Mouse (Mus musculus) testis, adult 2 months (tissue): Measurements from ENCODE around the gene Sh2d1b1.

ENCODE experiments used
- CTCF ChIP-seq: fragments of 200-500 bp; IDR thresholded peaks from 2 replicates; pipeline ENCODE4 v1.5.1; 2012; ENCODE audit warnings: low read depth, mild to moderate bottlenecking, inconsistent platforms, low read length, moderate library complexity; ENCODE audit not compliant: control insufficient read depth, insufficient read depth, insufficient replicate concordance
- POLR2A ChIP-seq: fragments of 200-500 bp; IDR thresholded peaks from 2 replicates; pipeline ENCODE4 v1.6.1; 2012; ENCODE audit warnings: low read depth, mild to moderate bottlenecking, inconsistent platforms, low read length, moderate library complexity; ENCODE audit not compliant: control insufficient read depth

GRCm38 (mm10) chr1:170331926-170332325 is 54.8 kb downstream of the Sh2d1b1 start:
- TF ChIP-seq CTCF (no peak), POLR2A (no peak)
